ENCODE assay signal across 8 mouse cellular contexts in the genomic region with DNA sequence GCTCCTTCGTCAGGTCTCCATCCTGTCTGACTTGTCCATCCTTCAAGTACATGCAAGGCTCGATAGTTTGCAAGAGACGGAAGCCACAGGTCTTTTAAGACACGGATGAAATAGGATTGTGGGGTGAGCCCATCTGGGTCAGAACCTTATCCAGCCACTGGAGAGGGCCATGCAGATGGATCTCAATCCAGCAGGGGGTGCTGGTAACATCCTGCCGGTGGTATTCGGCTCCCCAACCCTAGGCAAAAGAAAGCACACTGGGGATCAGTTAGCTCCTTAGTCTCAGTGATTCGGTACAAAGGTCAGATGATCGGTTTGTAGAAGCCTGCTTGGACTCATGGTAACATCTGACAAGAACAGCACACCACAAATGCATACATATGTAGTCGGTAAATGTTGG. TPM values are rescaled to one million over a fixed set of nuclear protein-coding genes. Genes with fewer than 3 reads are reported as not detected.
DNase-seq lines count a peak whose midpoint lies in the region; TF ChIP-seq lines count a peak whose summit lies in the region.

No protein-coding gene starts in this region.

- no peak overlapping the region for H3K4me3 ChIP-seq in cortical plate, adult 2 months (ENCODE audit: insufficient read depth, low read length)

- no peak for TF ChIP-seq POLR2A in cortical plate, adult 2 months (IDR thresholded peaks at IDR 0.05; ENCODE audit: extremely low read depth, insufficient read depth, low read length)

- H3K27ac ChIP-seq in cortical plate, adult 2 months (ENCODE audit: insufficient read depth, low read length): no peak overlapping the region

- peak; percentile 56 for TF ChIP-seq CTCF in cortical plate, adult 2 months (IDR thresholded peaks at IDR 0.05; ENCODE audit: extremely low read depth, insufficient read depth, low read length)

- no peaks in the 10 kb centered on the region for H3K4me1 ChIP-seq in cortical plate, adult 2 months (ENCODE audit: control insufficient read depth, insufficient read depth, low read length)

- DNase-seq in gastrocnemius, postnatal 10 days: peak; percentile 46
- no peak for DNase-seq in gastrocnemius, adult 8-10 months (ENCODE audit: low spot score in 2 of 2)
- DNase-seq in urinary bladder, postnatal 14 days (ENCODE audit: low spot score): peak; percentile 49
- DNase-seq in urinary bladder, adult 2 months (ENCODE audit: low spot score): no peak
- peak; percentile 68 for DNase-seq in lung, postnatal 36 days
- DNase-seq in urinary bladder, adult 18-20 months (ENCODE audit: low spot score in 2 of 2): no peak
- DNase-seq in embryo, embryonic 9.5 days (ENCODE audit: extremely low spot score): no peak

RNA-seq across cellular contexts. Expression of a gene that starts 44.8 kb away (rescaled TPM):
- total RNA-seq in gastrocnemius, postnatal 10 days (2021): 10 to 100 TPM; 17.3 to 17.5 TPM
- total RNA-seq in gastrocnemius, adult 8-10 months (2022): 10 to 100 TPM; 14.9 to 18.5 (median 17.3) TPM
- polyA plus RNA-seq in urinary bladder, adult 2 months (2012; rRNA removed): 21.2 and 23.9 TPM in 2 replicates
- 36.9 and 37.5 TPM in 2 replicates for polyA plus RNA-seq in cortical plate, adult 2 months (2012; rRNA removed)

RNA-seq across cellular contexts. Expression of a gene that starts 59.8 kb away (rescaled TPM):
- 10 to 100 TPM; 34.2 to 38.3 TPM for total RNA-seq in gastrocnemius, postnatal 10 days (2021)
- total RNA-seq in gastrocnemius, adult 8-10 months (2022): 10 to 100 TPM in 1 of 4 experiments, 1 to 10 TPM in 3; 7.5 to 10.3 (median 8.8) TPM
- 32.6 and 35.6 TPM in 2 replicates for polyA plus RNA-seq in urinary bladder, adult 2 months (2012; rRNA removed)
- 18.9 and 19.4 TPM in 2 replicates for polyA plus RNA-seq in cortical plate, adult 2 months (2012; rRNA removed)

Comparison
In these comparisons a context has a peak if more than half of its experiments do, and no peak if none do; other contexts are left out.
1. DNase-seq: peak in gastrocnemius, postnatal 10 days (single experiment), urinary bladder, postnatal 14 days (single experiment) and lung, postnatal 36 days (single experiment); none in gastrocnemius, adult 8-10 months (0 of 2), urinary bladder, adult 2 months (single experiment), urinary bladder, adult 18-20 months (0 of 2) and embryo, embryonic 9.5 days (single experiment).